15 mouse cellular contexts compared by ENCODE assay signal in the genomic region with DNA sequence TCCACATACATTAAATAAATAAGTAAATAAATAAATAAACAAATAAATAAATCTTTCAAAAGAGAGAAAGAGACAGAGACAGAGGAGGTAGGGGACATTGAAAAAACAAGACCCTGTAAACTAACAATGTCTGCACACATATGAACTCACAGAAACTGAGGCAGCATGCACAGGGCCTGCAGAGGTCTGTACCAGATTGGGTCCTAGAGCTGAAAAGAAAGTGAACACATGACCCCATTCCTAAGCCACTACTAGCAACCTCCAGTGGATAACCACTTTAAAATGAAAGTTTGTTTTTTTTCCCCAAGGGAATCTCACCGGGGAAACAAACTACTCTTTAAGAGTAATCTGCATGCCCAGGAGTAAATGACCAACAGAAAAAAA. TPM values are rescaled to one million over a fixed set of nuclear protein-coding genes. Genes with fewer than 3 reads are reported as not detected.
"Had no signal": no experiment of that assay in that cellular context is flagged by ENCODE, and none has a peak within 500 bp of the region (broad histone marks: within the 10 kb centered on the region; RNA-seq: fewer than 3 reads in every experiment).

No protein-coding gene starts in this region.

RNA-seq across cellular contexts. Expression of gene Zfp978, which starts 41.4 kb away (rescaled TPM):
- polyA plus RNA-seq: cortical plate, adult 2 months; embryonic facial prominence, embryonic 12.5 days; embryonic facial prominence, embryonic 13.5 days; embryonic facial prominence, embryonic 14.5 days; embryonic facial prominence, embryonic 15.5 days; erythroblast, embryonic 14.5 days; forebrain, embryonic 10.5 days; forebrain, embryonic 12.5 days; forebrain, embryonic 13.5 days; forebrain, embryonic 14.5 days; forebrain, embryonic 15.5 days; forebrain, embryonic 16.5 days; forebrain, postnatal 0 days; gonadal fat pad, adult 2 months; heart, adult 2 months had no signal
